Mouse (Mus musculus): Measurements from ENCODE around the gene Gm9913.
A peak's percentile ranks its signal among the peaks of the same experiment; 100 is the strongest.

Gene Gm9913

GRCm38 (mm10) chr2:125494831-125495812 lies 9.8 kb upstream of the Gm9913 start:
- no peak for DNase-seq (ENCODE audit: inconsistent ontology term)

- peak; percentile 58 for DNase-seq (ENCODE audit: inconsistent ontology term)
Observed at GRCm38 (mm10) chr2:125496696-125497095, 8.2 kb upstream of the Gm9913 start.

GRCm38 (mm10) chr2:125498216-125498615 lies 6.7 kb upstream of the Gm9913 start:
- DNase-seq (ENCODE audit: inconsistent ontology term), result no peak

GRCm38 (mm10) chr2:125501526-125501925 lies 3.4 kb upstream of the Gm9913 start:
- no peak for DNase-seq (ENCODE audit: inconsistent ontology term)

- DNase-seq (ENCODE audit: inconsistent ontology term), result peak; percentile 87
Observed at GRCm38 (mm10) chr2:125505746-125506315, 942 bp downstream of the Gm9913 start.

- DNase-seq (ENCODE audit: inconsistent ontology term), result no peak
Observed at GRCm38 (mm10) chr2:125506316-125507054, 1.6 kb downstream of the Gm9913 start.

GRCm38 (mm10) chr2:125507893-125508292 lies 3.0 kb downstream of the Gm9913 start, which contains the start of gene Fbn1:
TSS of gene Fbn1 (minus strand) at chr2:125507993.
- DNase-seq (ENCODE audit: inconsistent ontology term), result no peak

GRCm38 (mm10) chr2:125508381-125508780 lies 3.5 kb downstream of the Gm9913 start:
- no peak for DNase-seq (ENCODE audit: inconsistent ontology term)

GRCm38 (mm10) chr2:125510752-125511151 lies 5.9 kb downstream of the Gm9913 start:
- no peak for DNase-seq (ENCODE audit: inconsistent ontology term)

GRCm38 (mm10) chr2:125511898-125512297 lies 7.0 kb downstream of the Gm9913 start:
- DNase-seq (ENCODE audit: inconsistent ontology term), result no peak

GRCm38 (mm10) chr2:125512544-125512943 lies 7.7 kb downstream of the Gm9913 start:
- DNase-seq (ENCODE audit: inconsistent ontology term), result no peak

GRCm38 (mm10) chr2:125514391-125514790 lies 9.5 kb downstream of the Gm9913 start:
- DNase-seq (ENCODE audit: inconsistent ontology term), result no peak

- DNase-seq (ENCODE audit: inconsistent ontology term), result no peak
Observed at GRCm38 (mm10) chr2:125515291-125516057, 10.6 kb downstream of the Gm9913 start.

- no peak for DNase-seq (ENCODE audit: inconsistent ontology term)
Observed at GRCm38 (mm10) chr2:125516594-125516993, 11.7 kb downstream of the Gm9913 start.

- no peak for DNase-seq (ENCODE audit: inconsistent ontology term)
Observed at GRCm38 (mm10) chr2:125525484-125525883, 20.6 kb downstream of the Gm9913 start.

- no peak for DNase-seq (ENCODE audit: inconsistent ontology term)
Observed at GRCm38 (mm10) chr2:125526566-125526965, 21.7 kb downstream of the Gm9913 start.

GRCm38 (mm10) chr2:125530665-125531064 lies 25.8 kb downstream of the Gm9913 start:
- peak; percentile 94 for DNase-seq (ENCODE audit: inconsistent ontology term)

GRCm38 (mm10) chr2:125539640-125540039 lies 34.8 kb downstream of the Gm9913 start:
- no peak for DNase-seq (ENCODE audit: inconsistent ontology term)

GRCm38 (mm10) chr2:125540579-125540978 lies 35.7 kb downstream of the Gm9913 start:
- DNase-seq (ENCODE audit: inconsistent ontology term), result peak; percentile 80

- no peak for DNase-seq (ENCODE audit: inconsistent ontology term)
Observed at GRCm38 (mm10) chr2:125541451-125541850, 36.6 kb downstream of the Gm9913 start.

GRCm38 (mm10) chr2:125543646-125544045 lies 38.8 kb downstream of the Gm9913 start:
- peak; percentile 56 for DNase-seq (ENCODE audit: inconsistent ontology term)

All from Muller cell, postnatal 12 days (primary cell).